Mouse (Mus musculus) brain, adult 10 weeks (tissue): ENCODE results near the gene Dip2a. TPM values are rescaled to one million over a fixed set of nuclear protein-coding genes. Genes with fewer than 3 reads are reported as not detected.

Experiments used
- polyA plus RNA-seq: library from polyadenylated mRNA; stranded (reverse); fragments of 350-450 nt; fragmentation: Illumina TruSeq; extraction: RNeasy Lipid Tissue Mini Kit (QIAGEN cat#74804); gene quantifications from one replicate; pipeline ENCODE4 v1.2.3, GENCODE M21; 2015; ENCODE audit warnings: low read depth, low replicate concordance

The Dip2a gene
- 42.7 TPM for polyA plus RNA-seq

DNA sequence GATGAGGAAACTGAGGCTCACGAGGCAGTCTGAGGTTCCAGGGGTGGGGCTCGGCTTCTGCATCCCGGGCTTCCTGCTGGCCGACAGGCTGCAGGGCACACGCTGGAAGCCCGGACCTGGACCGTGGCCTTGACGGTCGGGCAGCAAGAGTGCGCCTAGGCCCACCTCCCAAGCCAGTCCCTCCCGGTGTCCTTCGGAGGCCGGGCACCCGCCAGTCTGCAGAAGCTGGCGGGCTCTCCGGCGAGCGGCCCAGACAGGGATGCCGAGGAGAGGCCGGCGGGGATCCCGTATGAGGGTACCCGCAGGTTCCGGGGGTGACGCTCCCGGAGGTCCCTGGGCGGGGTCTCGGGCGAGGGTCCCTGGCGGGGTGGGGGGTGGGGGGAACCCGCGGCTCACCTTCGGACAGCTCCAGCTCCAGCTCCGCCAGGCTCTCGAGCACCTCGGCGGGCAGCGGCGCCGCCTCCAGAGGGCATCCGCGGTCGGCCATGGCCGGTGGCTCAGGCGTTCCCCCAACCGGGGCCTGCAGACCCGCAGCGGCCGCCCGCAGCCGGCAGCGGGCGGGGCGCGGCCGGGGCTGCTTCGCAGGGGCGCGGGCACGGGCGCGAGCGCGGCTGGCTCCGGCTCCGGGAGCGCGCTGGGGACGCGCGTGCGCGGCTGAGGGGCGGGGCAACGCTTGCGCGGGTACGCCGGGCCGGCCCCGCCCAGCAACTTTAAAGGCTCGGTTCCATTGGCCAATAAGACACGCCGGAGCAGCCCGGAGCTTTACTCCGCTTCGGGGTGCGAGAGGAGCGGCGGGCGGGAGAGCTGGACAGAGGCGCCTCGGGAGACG, at the start of gene Dip2a:
TSS of gene Dip2a (minus strand) at position 581 of the 829 bp plus-strand sequence.

DNA sequence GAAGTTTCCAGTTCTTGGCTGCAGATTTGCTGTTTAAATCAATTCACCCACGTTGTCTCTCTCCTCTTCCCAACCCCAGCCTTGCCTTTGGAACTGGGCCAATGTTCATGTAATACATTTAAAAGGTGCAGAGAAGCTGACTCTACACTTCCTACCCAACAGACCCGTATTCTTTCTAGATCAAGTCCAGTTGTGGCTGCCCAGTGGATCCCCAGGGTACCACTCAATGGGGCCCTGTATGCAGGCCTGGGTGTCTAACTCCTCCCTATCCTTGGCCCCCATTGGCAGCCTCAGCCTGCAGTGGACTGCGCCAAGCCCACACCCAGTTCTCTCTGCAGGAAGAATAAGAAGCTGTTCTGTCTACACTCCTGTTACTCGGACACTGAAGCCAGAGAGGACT, 91.6 kb downstream of the Dip2a start, which contains the start of gene S100b:
TSS of gene S100b (plus strand) at position 318 of the 400 bp plus-strand sequence.

DNA sequence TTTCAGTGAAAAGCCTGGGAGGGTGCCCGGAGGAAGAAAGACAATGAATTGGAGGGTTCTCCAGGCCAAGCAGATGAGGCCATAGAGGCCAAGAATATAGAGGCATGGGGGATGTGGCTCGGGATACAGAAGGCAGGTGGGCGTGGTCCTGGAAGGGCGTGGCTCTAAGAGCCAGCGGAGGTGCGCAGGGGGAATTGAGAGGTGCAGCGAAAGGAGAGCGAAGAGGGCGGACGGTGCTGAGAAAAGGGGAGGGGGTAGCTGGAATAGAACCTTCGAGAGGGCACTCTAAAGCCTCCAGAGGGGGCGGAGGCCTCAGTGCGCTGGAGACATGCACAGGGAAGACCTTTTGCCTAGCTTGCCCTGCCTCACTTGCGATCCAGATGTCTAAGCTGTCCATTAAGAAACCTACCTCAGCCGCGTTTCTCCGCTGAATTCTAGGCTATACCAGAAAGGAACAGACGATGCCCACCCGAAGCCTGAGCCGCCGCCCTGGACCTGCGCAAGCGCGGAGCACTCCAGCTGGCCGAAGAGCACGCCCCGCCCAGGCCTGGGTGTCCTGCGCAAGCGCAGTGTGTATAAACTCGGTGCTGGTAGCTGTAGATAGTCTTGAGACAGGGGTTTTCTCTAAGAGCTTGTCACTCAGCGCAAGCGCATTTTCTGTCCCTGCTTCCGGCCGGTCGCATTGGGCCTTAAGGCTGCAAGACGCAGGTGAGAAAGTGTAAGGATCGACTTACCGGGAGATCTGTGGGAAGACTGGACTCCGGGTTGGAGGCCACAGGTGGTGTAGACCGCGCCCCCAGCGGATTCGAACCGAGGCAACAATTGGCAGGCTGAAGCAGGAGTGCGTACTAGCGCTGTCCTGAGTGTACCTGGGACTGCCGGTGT, 107.5 kb downstream of the Dip2a start, which contains the start of gene Prmt2:
TSS of gene Prmt2 (minus strand) at position 525 of the 885 bp plus-strand sequence.

Other genes starting within 250 kb of the Dip2a start
- not detected for gene Slc5a4b, start 234.3 kb downstream of the Dip2a start, polyA plus RNA-seq
- not detected for gene Slc5a4a, start 197.8 kb downstream of the Dip2a start, polyA plus RNA-seq
- gene Prmt2, start 107.4 kb downstream of the Dip2a start, polyA plus RNA-seq, result 70.6 TPM
- gene S100b, start 91.4 kb downstream of the Dip2a start, polyA plus RNA-seq, result 268 TPM
- gene AC141477.1, start 95.2 kb upstream of the Dip2a start, polyA plus RNA-seq, result not detected
- 18.6 TPM for gene Pcnt, start 97.5 kb upstream of the Dip2a start, polyA plus RNA-seq
- not detected for gene 2610028H24Rik, start 103.8 kb upstream of the Dip2a start, polyA plus RNA-seq
- 37.0 TPM for gene Mcm3ap, start 123.6 kb upstream of the Dip2a start, polyA plus RNA-seq
- gene Ybey, start 123.8 kb upstream of the Dip2a start, polyA plus RNA-seq, result 3.3 TPM
- 27.9 TPM for gene Lss, start 186.3 kb upstream of the Dip2a start, polyA plus RNA-seq
- gene Spatc1l, start 217.0 kb upstream of the Dip2a start, polyA plus RNA-seq, result not detected
- not detected for gene Ftcd, start 230.4 kb upstream of the Dip2a start, polyA plus RNA-seq